Mouse (Mus musculus) bone marrow, adult 2 months (tissue): ENCODE data around the gene Tcea3.

Experiments used
- CTCF ChIP-seq: fragments of 200-500 bp; IDR thresholded peaks from 2 replicates; pipeline ENCODE4 v1.5.1; 2011; ENCODE audit warnings: low read length, control low read depth; ENCODE audit not compliant: control insufficient read depth, insufficient read depth
- POLR2A ChIP-seq: fragments of 200-500 bp; IDR thresholded peaks from 2 replicates; pipeline ENCODE4 v1.6.1; 2011; ENCODE audit warnings: low read depth, mild to moderate bottlenecking, control low read depth, low read length, borderline replicate concordance; ENCODE audit not compliant: control insufficient read depth

GRCm38 (mm10) chr4:136224240-136224559, 23.3 kb upstream of the Tcea3 start:
- no peak for TF ChIP-seq CTCF
- TF ChIP-seq POLR2A: no peak
